Mouse (Mus musculus) limb, embryonic 14.5 days (tissue): ENCODE data around the gene Tubb2b. TPM values are rescaled to one million over a fixed set of nuclear protein-coding genes. Genes with fewer than 3 reads are reported as not detected.
A peak's percentile ranks its signal among the peaks of the same experiment; 100 is the strongest.

Experiments used
- ATAC-seq: fragments of 200-750 bp; cut with Nextera tagmentation; 2 replicates; pipeline ENCODE4 v1.8.0; 2017; ENCODE audit warnings: low read depth, moderate number of reproducible peaks, moderate TSS enrichment; ENCODE audit not compliant: low FRiP score
- DNase-seq: peaks from one replicate; pipeline ENCODE4 v3.0.0-alpha.2; 2015; ENCODE audit warnings: low spot score
- H3K27ac ChIP-seq: fragments of 300-500 bp; sonication (generic); replicated peaks from 2 replicates; pipeline ENCODE4 v1.5.1; 2014; ENCODE audit warnings: low read depth, mild to moderate bottlenecking, low read length, moderate library complexity, mixed read lengths
- H3K27me3 ChIP-seq: fragments of 300-500 bp; sonication (generic); 2 replicates; pipeline ENCODE4 v1.6.1; 2014; ENCODE audit warnings: low read length, mixed read lengths; ENCODE audit not compliant: control insufficient read depth, insufficient read depth
- H3K36me3 ChIP-seq: fragments of 300-500 bp; sonication (generic); 2 replicates; pipeline ENCODE4 v1.6.1; 2014; ENCODE audit warnings: mild to moderate bottlenecking, low read length, moderate library complexity, mixed read lengths; ENCODE audit not compliant: control insufficient read depth, insufficient read depth
- H3K4me1 ChIP-seq: fragments of 300-500 bp; sonication (generic); 2 replicates; pipeline ENCODE4 v1.6.1; 2014; ENCODE audit warnings: antibody characterized with exemption, low read length, mixed read lengths; ENCODE audit not compliant: control insufficient read depth, insufficient read depth
- H3K4me2 ChIP-seq: fragments of 300-500 bp; sonication (generic); replicated peaks from 2 replicates; pipeline ENCODE4 v1.6.1; 2014; ENCODE audit warnings: low read depth, mild to moderate bottlenecking, low read length, moderate library complexity; ENCODE audit not compliant: severe bottlenecking
- H3K4me3 ChIP-seq: fragments of 300-500 bp; sonication (generic); replicated peaks from 2 replicates; pipeline ENCODE4 v1.5.1; 2014; ENCODE audit warnings: low read length
- H3K9ac ChIP-seq: fragments of 300-500 bp; sonication (generic); 2 replicates; pipeline ENCODE4 v1.6.1; 2014; ENCODE audit warnings: mild to moderate bottlenecking, low read depth, low read length, moderate library complexity; ENCODE audit not compliant: severe bottlenecking
- H3K9me3 ChIP-seq: fragments of 300-500 bp; sonication (generic); 2 replicates; pipeline ENCODE4 v1.6.1; 2016; ENCODE audit warnings: low read length; ENCODE audit not compliant: control insufficient read depth
- POLR2A ChIP-seq: fragments of 200-500 bp; IDR thresholded peaks from 2 replicates; pipeline ENCODE4 v1.8.0; 2012; ENCODE audit warnings: inconsistent platforms, mild to moderate bottlenecking, moderate library complexity, borderline replicate concordance; ENCODE audit not compliant: insufficient read depth, insufficient read length; ENCODE audit errors: extremely low read depth
- WGBS: fragments of 180-500 bp; shearing (Covaris S2); extraction: QIAGEN DNeasy Blood & Tissue Kit; methylation state at CpG from one replicate; pipeline ENCODE4 v1.1.7; 2014; 5-methylcytosine and 5-hydroxymethylcytosine counted together
- polyA plus RNA-seq, 2 experiments: library from polyadenylated mRNA; depleted of rRNA in 1 of 2; stranded (reverse) in 1 of 2; unstranded in 1 of 2; fragments of >200 nt; fragmentation: Nextera tagmentation in 1 of 2; extraction: Ambion mirVana in 1 of 2; gene quantifications; 2 replicates each; pipeline versions ENCODE4 v1.2.1 to v1.2.3; 2012 to 2014

Tubb2b gene
- polyA plus RNA-seq, 2 experiments: 28.5 to 376 TPM

DNA sequence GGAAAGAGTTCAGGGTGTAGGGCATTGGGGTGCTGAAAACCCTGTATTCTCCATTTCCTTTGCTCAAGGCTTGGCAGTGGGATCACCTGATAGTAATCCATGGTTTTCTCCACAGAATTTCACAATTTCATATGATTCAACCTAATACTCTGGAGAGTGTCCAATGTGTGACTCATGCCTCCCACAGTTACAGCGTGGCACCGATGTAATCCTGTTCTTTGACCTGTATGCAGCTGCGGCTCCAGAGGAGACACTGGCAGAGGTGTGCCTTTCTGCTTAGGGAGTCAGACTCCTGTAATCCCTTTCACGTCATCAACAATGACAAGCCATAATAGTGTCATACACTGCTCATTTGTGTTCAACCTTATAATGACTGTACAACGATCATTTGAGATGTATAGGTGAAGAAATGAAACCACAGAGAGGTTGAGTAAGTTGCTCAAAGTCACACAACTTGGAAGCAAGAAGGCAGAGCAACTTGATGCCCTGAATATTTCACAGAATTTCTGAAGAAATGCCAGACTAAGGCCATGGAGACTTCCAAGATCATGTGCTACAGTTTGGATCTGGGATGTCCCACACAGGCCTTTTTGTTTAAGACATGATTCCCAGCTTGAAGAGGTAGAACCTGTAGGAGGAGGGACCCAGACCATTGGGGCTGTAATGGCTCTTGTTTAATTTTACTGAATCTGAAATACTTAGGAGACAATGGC is 17.7 kb downstream of the Tubb2b start:
- ATAC-seq (no peak), DNase-seq (no peak)
- Histone ChIP-seq H3K4me1 (no peaks in the 10 kb centered on the region), H3K27me3 (no peaks in the 10 kb centered on the region), H3K9ac (no peak overlapping the region), H3K4me3 (no peak overlapping the region), H3K27ac (no peak overlapping the region), H3K9me3 (no peaks in the 10 kb centered on the region), H3K4me2 (no peak overlapping the region), H3K36me3 (no peaks in the 10 kb centered on the region)
- no peak for TF ChIP-seq POLR2A
- WGBS: 80% methylated on average over 5 of the region's 5 CpGs

DNA sequence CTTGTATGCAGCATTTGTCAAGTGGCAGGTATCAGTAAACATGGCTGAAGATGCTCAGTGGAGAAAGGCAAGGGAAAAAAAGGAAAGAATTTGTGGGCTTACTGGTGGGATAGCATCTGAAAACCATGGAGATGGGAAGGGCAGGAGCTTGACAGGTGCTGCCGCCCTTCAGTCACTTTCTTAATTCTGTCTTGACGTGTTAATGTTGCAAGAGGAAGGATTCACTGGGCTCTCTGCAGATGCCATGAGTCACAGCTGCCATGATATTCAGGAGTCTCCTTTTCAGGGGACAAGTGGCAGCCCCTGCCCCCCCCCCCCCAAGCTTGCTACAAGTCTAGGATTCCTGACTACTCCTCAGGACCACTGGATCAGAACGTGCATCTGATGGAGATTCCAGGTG is 18.4 kb downstream of the Tubb2b start:
- TF ChIP-seq POLR2A: no peak
- Histone ChIP-seq H3K4me2 (no peak overlapping the region), H3K9me3 (no peaks in the 10 kb centered on the region), H3K27ac (no peak overlapping the region), H3K4me3 (no peak overlapping the region), H3K4me1 (no peaks in the 10 kb centered on the region), H3K36me3 (no peaks in the 10 kb centered on the region), H3K27me3 (no peaks in the 10 kb centered on the region), H3K9ac (no peak overlapping the region)
- DNase-seq (no peak), ATAC-seq (no peak)
- 85% methylated on average over 3 of the region's 3 CpGs for WGBS

GRCm38 (mm10) chr13:34111019-34111418 is 19.2 kb downstream of the Tubb2b start:
- no peaks in the 10 kb centered on the region for H3K27me3 ChIP-seq
- H3K9me3 ChIP-seq: no peaks in the 10 kb centered on the region
- no peak for TF ChIP-seq POLR2A
- no peaks in the 10 kb centered on the region for H3K4me1 ChIP-seq
- ATAC-seq (peak; percentile 60), DNase-seq (no peak)
- no peak overlapping the region for H3K9ac ChIP-seq
- H3K4me3 ChIP-seq: no peak overlapping the region
- WGBS: 71% methylated on average over 5 of the region's 5 CpGs
- no peak overlapping the region for H3K4me2 ChIP-seq
- H3K27ac ChIP-seq: no peak overlapping the region
- H3K36me3 ChIP-seq: no peaks in the 10 kb centered on the region

- Histone ChIP-seq H3K9me3 (no peaks in the 10 kb centered on the region), H3K4me3 (no peak overlapping the region), H3K9ac (no peak overlapping the region), H3K27me3 (no peaks in the 10 kb centered on the region), H3K4me1 (no peaks in the 10 kb centered on the region), H3K27ac (no peak overlapping the region), H3K4me2 (no peak overlapping the region), H3K36me3 (no peaks in the 10 kb centered on the region)
- WGBS: 66% methylated on average over 4 of the region's 4 CpGs
- no peak for DNase-seq
- ATAC-seq: no peak
- no peak for TF ChIP-seq POLR2A
Measured at GRCm38 (mm10) chr13:34109677-34110058, 20.6 kb downstream of the Tubb2b start.

- DNase-seq (no peak), ATAC-seq (no peak)
- Histone ChIP-seq H3K4me1 (no peaks in the 10 kb centered on the region), H3K4me2 (no peak overlapping the region), H3K9me3 (no peaks in the 10 kb centered on the region), H3K9ac (no peak overlapping the region), H3K36me3 (no peaks in the 10 kb centered on the region), H3K4me3 (no peak overlapping the region), H3K27me3 (no peaks in the 10 kb centered on the region), H3K27ac (no peak overlapping the region)
- 77% methylated on average over 4 of the region's 4 CpGs for WGBS
- no peak for TF ChIP-seq POLR2A
Measured at GRCm38 (mm10) chr13:34109035-34109676, 21.1 kb downstream of the Tubb2b start.
